Mouse (Mus musculus): Measurements from ENCODE around the gene Tbc1d8. TPM values are rescaled to one million over a fixed set of nuclear protein-coding genes. Genes with fewer than 3 reads are reported as not detected.

The Tbc1d8 gene
- polyA plus RNA-seq, 1 experiment, result 151 TPM

- Histone ChIP-seq H3K27ac (ENCODE audit: control insufficient read depth, insufficient read depth, low read depth, low read length, poor library complexity) (peak overlapping the region; percentile 16; the same call in 1 of the 2 replicates), H3K4me1 (ENCODE audit: control insufficient read depth, insufficient read depth, low read length) (peaks cover 23% of the 10 kb centered on the region)
- WGBS, result 82% methylated on average over 12 of the region's 12 CpGs
Measured at GRCm38 (mm10) chr1:39439661-39440548, 38.6 kb downstream of the Tbc1d8 start.

GRCm38 (mm10) chr1:39438629-39439028 is 39.9 kb downstream of the Tbc1d8 start:
- no peak overlapping the region for H3K4me3 ChIP-seq (replicated peaks; ENCODE audit: control insufficient read depth, low read depth, low read length)
- H3K27ac ChIP-seq (ENCODE audit: control insufficient read depth, insufficient read depth, low read depth, low read length, poor library complexity), result peak overlapping the region; percentile 76
- H3K4me1 ChIP-seq (ENCODE audit: control insufficient read depth, insufficient read depth, low read length), result peaks cover 25% of the 10 kb centered on the region
- TF ChIP-seq POLR2A (IDR thresholded peaks at IDR 0.05; ENCODE audit: borderline replicate concordance, control insufficient read depth, low read depth, low read length) (no peak), CTCF (IDR thresholded peaks at IDR 0.05; ENCODE audit: control insufficient read depth, insufficient read depth, low read length) (no peak)

More at GRCm38 (mm10) chr1:39439661-39440548, 38.6 kb downstream of the Tbc1d8 start:
- no peak for TF ChIP-seq POLR2A (IDR thresholded peaks at IDR 0.05; ENCODE audit: borderline replicate concordance, control insufficient read depth, low read depth, low read length)
- no peak for TF ChIP-seq CTCF (IDR thresholded peaks at IDR 0.05; ENCODE audit: control insufficient read depth, insufficient read depth, low read length)
- no peak overlapping the region for H3K4me3 ChIP-seq (replicated peaks; ENCODE audit: control insufficient read depth, low read depth, low read length)

DNA sequence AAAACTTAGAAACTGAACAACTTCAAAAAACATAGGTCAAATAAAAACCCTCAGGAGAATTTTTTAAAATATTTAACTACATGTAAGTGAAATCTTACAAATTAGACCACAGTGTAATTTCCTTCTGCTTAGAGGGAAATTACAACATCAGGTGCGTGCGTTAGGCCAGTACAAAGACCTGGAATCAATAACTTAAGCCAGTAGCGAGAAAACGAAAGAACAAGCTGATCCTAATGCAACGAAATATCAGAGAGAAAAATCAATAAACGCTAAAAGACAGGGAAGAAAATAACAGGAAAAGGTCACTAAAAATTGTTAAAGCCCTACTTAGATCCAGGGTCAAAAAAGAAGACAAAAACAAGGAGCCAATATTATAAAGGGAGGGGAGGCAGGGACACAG is 44.3 kb downstream of the Tbc1d8 start:
- WGBS, result 50% methylated on average over 6 of the region's 6 CpGs
- Histone ChIP-seq H3K4me1 (ENCODE audit: control insufficient read depth, insufficient read depth, low read length) (peaks cover 16% of the 10 kb centered on the region), H3K4me3 (replicated peaks; ENCODE audit: control insufficient read depth, low read depth, low read length) (no peak overlapping the region), H3K27ac (ENCODE audit: control insufficient read depth, insufficient read depth, low read depth, low read length, poor library complexity) (peak overlapping the region; percentile 42)
- TF ChIP-seq POLR2A (IDR thresholded peaks at IDR 0.05; ENCODE audit: borderline replicate concordance, control insufficient read depth, low read depth, low read length) (no peak), CTCF (IDR thresholded peaks at IDR 0.05; ENCODE audit: control insufficient read depth, insufficient read depth, low read length) (no peak)

DNA sequence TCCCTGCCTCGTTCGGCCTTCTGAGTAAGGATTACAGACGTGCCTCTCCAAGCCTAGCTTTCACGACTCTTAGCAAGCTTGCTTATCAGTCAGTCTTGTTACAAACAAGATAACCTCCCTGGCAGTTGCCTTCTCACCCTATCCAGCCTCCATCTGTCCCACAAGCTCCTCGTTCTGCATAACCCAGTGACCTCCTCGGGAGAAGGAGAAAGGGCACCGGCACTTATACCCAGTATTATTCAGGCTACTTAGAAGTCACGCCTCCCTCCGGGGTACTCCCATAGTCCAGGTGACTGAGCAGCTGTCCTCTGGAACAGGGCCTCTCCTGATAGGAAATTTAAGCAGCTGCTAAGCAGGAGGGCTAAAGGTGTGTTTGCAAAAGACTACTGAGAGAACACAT is 48.5 kb downstream of the Tbc1d8 start:
- TF ChIP-seq POLR2A (IDR thresholded peaks at IDR 0.05; ENCODE audit: borderline replicate concordance, control insufficient read depth, low read depth, low read length) (no peak), CTCF (IDR thresholded peaks at IDR 0.05; ENCODE audit: control insufficient read depth, insufficient read depth, low read length) (no peak)

DNA sequence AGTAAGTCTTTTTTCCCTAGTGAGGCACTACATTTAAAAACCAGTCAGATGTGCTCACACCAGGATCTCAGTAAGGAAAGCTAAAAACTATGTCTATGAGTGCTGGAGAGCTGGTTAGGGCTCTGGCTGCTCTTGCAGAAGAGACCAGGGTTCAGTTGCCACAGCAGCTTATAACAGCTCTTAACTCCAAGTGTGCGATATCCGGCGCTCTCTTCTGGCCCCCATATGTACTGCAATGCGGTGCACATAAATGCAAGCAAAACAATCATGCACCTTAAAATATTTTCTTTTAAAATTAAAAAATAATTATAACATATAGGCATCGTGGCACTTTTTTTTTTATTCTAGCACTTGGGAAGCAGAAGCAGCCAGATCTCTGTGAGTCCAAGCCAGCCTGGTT is 49.5 kb downstream of the Tbc1d8 start:
- 88% methylated on average over 5 of the region's 5 CpGs for WGBS
- H3K27ac ChIP-seq (ENCODE audit: control insufficient read depth, insufficient read depth, low read depth, low read length, poor library complexity), result no peak overlapping the region
- TF ChIP-seq POLR2A (IDR thresholded peaks at IDR 0.05; ENCODE audit: borderline replicate concordance, control insufficient read depth, low read depth, low read length) (no peak), CTCF (IDR thresholded peaks at IDR 0.05; ENCODE audit: control insufficient read depth, insufficient read depth, low read length) (no peak)
- H3K4me3 ChIP-seq (replicated peaks; ENCODE audit: control insufficient read depth, low read depth, low read length), result no peak overlapping the region
- peaks cover 10% of the 10 kb centered on the region for H3K4me1 ChIP-seq (ENCODE audit: control insufficient read depth, insufficient read depth, low read length)

More for the DNA sequence above, 48.5 kb downstream of the Tbc1d8 start:
- H3K4me3 ChIP-seq (replicated peaks; ENCODE audit: control insufficient read depth, low read depth, low read length), result no peak overlapping the region
- peaks cover 12% of the 10 kb centered on the region for H3K4me1 ChIP-seq (ENCODE audit: control insufficient read depth, insufficient read depth, low read length)
- no peak overlapping the region for H3K27ac ChIP-seq (ENCODE audit: control insufficient read depth, insufficient read depth, low read depth, low read length, poor library complexity)
- WGBS, result 62% methylated on average over 9 of the region's 9 CpGs

DNA sequence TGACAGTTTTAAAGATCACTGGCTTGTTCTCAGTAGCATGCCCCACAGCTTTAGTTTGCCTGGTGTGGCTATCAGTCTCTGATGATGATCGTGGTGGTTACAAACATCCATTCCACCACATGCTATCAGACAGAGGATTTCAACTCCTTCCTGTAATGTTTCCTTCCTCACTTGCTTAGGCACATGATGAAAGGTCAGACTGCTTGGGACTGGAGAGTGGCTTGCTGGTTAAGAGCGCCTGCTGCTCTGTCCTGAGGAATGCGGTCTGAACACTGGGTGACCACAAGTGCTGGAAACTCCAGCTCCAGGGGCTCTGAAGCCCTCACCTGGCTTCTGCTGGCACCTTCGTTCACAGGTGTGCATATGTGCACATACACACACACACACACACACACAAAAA is 50.3 kb downstream of the Tbc1d8 start:
- Histone ChIP-seq H3K27ac (ENCODE audit: control insufficient read depth, insufficient read depth, low read depth, low read length, poor library complexity) (peak overlapping the region; percentile 74), H3K4me1 (ENCODE audit: control insufficient read depth, insufficient read depth, low read length) (peaks cover 5% of the 10 kb centered on the region), H3K4me3 (replicated peaks; ENCODE audit: control insufficient read depth, low read depth, low read length) (no peak overlapping the region)
- 21% methylated on average over 4 of the region's 4 CpGs for WGBS
- TF ChIP-seq POLR2A (IDR thresholded peaks at IDR 0.05; ENCODE audit: borderline replicate concordance, control insufficient read depth, low read depth, low read length) (no peak), CTCF (IDR thresholded peaks at IDR 0.05; ENCODE audit: control insufficient read depth, insufficient read depth, low read length) (no peak)

DNA sequence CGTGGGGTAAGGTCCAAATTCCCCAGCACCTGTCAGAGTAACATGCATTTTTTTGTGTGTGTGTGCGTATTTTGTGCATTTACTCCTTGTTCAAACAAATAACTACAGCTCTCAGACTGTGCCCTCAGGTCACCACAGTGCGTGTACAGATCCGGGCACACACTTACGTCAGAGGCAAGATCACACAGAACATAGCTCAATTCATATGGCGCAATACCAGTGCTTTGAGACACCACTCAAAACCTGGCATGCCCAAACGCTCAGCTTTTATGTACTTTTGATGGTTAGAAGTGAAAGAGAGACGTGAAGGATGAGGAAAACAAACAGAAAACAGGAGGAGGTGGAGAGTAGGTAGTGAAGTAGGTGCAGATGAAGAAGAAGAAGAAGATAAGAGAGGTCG is 53.1 kb downstream of the Tbc1d8 start:
- H3K4me3 ChIP-seq (replicated peaks; ENCODE audit: control insufficient read depth, low read depth, low read length), result no peak overlapping the region
- peaks cover 5% of the 10 kb centered on the region for H3K4me1 ChIP-seq (ENCODE audit: control insufficient read depth, insufficient read depth, low read length)
- no peak overlapping the region for H3K27ac ChIP-seq (ENCODE audit: control insufficient read depth, insufficient read depth, low read depth, low read length, poor library complexity)
- TF ChIP-seq CTCF (IDR thresholded peaks at IDR 0.05; ENCODE audit: control insufficient read depth, insufficient read depth, low read length), result no peak
- TF ChIP-seq POLR2A (IDR thresholded peaks at IDR 0.05; ENCODE audit: borderline replicate concordance, control insufficient read depth, low read depth, low read length), result no peak
- 67% methylated on average over 9 of the region's 9 CpGs for WGBS

GRCm38 (mm10) chr1:39420987-39421386 is 57.6 kb downstream of the Tbc1d8 start:
- Histone ChIP-seq H3K4me3 (replicated peaks; ENCODE audit: control insufficient read depth, low read depth, low read length) (no peak overlapping the region), H3K27ac (ENCODE audit: control insufficient read depth, insufficient read depth, low read depth, low read length, poor library complexity) (no peak overlapping the region), H3K4me1 (ENCODE audit: control insufficient read depth, insufficient read depth, low read length) (no peaks in the 10 kb centered on the region; the same call in 1 of the 2 replicates)
- 91% methylated on average over 6 of the region's 6 CpGs for WGBS
- no peak for TF ChIP-seq CTCF (IDR thresholded peaks at IDR 0.05; ENCODE audit: control insufficient read depth, insufficient read depth, low read length)
- no peak for TF ChIP-seq POLR2A (IDR thresholded peaks at IDR 0.05; ENCODE audit: borderline replicate concordance, control insufficient read depth, low read depth, low read length)
